Mouse (Mus musculus): ENCODE data around the gene Klrb1c. TPM values are rescaled to one million over a fixed set of nuclear protein-coding genes. Genes with fewer than 3 reads are reported as not detected.

Klrb1c gene
- polyA plus RNA-seq, 1 experiment from 2014 or later: not detected

GRCm38 (mm10) chr6:128737445-128737844, 51.6 kb downstream of the Klrb1c start:
- no peaks in the 10 kb centered on the region for H3K9me3 ChIP-seq (ENCODE audit: control insufficient read depth, low read length)
- 80% methylated on average over 7 of the region's 7 CpGs for WGBS

GRCm38 (mm10) chr6:128736100-128736499, 52.9 kb downstream of the Klrb1c start:
- Histone ChIP-seq H3K36me3 (ENCODE audit: control insufficient read depth, insufficient read depth, low read length) (no peaks in the 10 kb centered on the region), H3K4me3 (ENCODE audit: control insufficient read depth in 1 of 2, insufficient read depth in 1 of 2, low read depth in 1 of 2, low read length in 2 of 2) (no peak overlapping the region), H3K27ac (replicated peaks in 1 of 2; ENCODE audit: control insufficient read depth in 1 of 2, insufficient read depth in 1 of 2, low read depth in 2 of 2, low read length in 2 of 2) (no peak overlapping the region), H3K9ac (ENCODE audit: low read length) (no peak overlapping the region), H3K27me3 (ENCODE audit: control insufficient read depth, insufficient read depth, low read length) (no peaks in the 10 kb centered on the region), H3K4me1 (ENCODE audit: control insufficient read depth in 2 of 2, insufficient read depth in 2 of 2, low read length in 2 of 2) (no peaks in the 10 kb centered on the region), H3K9me3 (ENCODE audit: control insufficient read depth, low read length) (no peaks in the 10 kb centered on the region), H3K4me2 (ENCODE audit: low read length) (no peak overlapping the region)
- no peak for ATAC-seq (ENCODE audit: insufficient number of reproducible peaks, insufficient read depth, low FRiP score, low read depth)

More at GRCm38 (mm10) chr6:128737445-128737844, 51.6 kb downstream of the Klrb1c start:
- H3K9ac ChIP-seq (ENCODE audit: low read length): no peak overlapping the region
- H3K4me3 ChIP-seq (ENCODE audit: control insufficient read depth in 1 of 2, insufficient read depth in 1 of 2, low read depth in 1 of 2, low read length in 2 of 2): no peak overlapping the region
- no peak overlapping the region for H3K4me2 ChIP-seq (ENCODE audit: low read length)
- H3K27me3 ChIP-seq (ENCODE audit: control insufficient read depth, insufficient read depth, low read length): no peaks in the 10 kb centered on the region
- H3K36me3 ChIP-seq (ENCODE audit: control insufficient read depth, insufficient read depth, low read length): no peaks in the 10 kb centered on the region
- H3K4me1 ChIP-seq (ENCODE audit: control insufficient read depth in 2 of 2, insufficient read depth in 2 of 2, low read length in 2 of 2): no peaks in the 10 kb centered on the region
- H3K27ac ChIP-seq (replicated peaks in 1 of 2; ENCODE audit: control insufficient read depth in 1 of 2, insufficient read depth in 1 of 2, low read depth in 2 of 2, low read length in 2 of 2): no peak overlapping the region
- no peak for ATAC-seq (ENCODE audit: insufficient number of reproducible peaks, insufficient read depth, low FRiP score, low read depth)

DNA sequence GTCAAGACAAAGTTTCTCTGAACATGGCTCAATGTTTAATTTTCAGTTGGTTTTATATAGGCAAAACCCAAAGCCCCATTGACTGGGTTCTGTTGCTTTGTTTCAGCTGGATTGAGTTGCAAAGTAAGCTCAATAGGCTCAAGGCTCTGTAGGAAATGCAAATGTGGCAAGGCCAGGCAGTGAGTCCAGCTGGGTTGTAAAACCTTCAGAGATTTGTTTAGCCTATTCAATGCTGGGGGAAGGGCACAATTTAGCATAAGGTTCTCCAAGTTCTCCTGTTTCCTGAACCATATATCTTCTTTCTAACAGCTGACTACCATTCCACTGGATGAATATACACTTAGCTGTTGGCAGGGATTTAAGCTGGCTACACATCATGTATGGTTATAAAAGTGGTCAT, 54.1 kb downstream of the Klrb1c start:
- Histone ChIP-seq H3K4me2 (ENCODE audit: low read length) (no peak overlapping the region), H3K9me3 (ENCODE audit: control insufficient read depth, low read length) (no peaks in the 10 kb centered on the region), H3K4me1 (ENCODE audit: control insufficient read depth in 2 of 2, insufficient read depth in 2 of 2, low read length in 2 of 2) (no peaks in the 10 kb centered on the region), H3K36me3 (ENCODE audit: control insufficient read depth, insufficient read depth, low read length) (no peaks in the 10 kb centered on the region), H3K27ac (replicated peaks in 1 of 2; ENCODE audit: control insufficient read depth in 1 of 2, insufficient read depth in 1 of 2, low read depth in 2 of 2, low read length in 2 of 2) (no peak overlapping the region), H3K4me3 (ENCODE audit: control insufficient read depth in 1 of 2, insufficient read depth in 1 of 2, low read depth in 1 of 2, low read length in 2 of 2) (no peak overlapping the region), H3K9ac (ENCODE audit: low read length) (no peak overlapping the region), H3K27me3 (ENCODE audit: control insufficient read depth, insufficient read depth, low read length) (no peaks in the 10 kb centered on the region)
- ATAC-seq (ENCODE audit: insufficient number of reproducible peaks, insufficient read depth, low FRiP score, low read depth): no peak

DNA sequence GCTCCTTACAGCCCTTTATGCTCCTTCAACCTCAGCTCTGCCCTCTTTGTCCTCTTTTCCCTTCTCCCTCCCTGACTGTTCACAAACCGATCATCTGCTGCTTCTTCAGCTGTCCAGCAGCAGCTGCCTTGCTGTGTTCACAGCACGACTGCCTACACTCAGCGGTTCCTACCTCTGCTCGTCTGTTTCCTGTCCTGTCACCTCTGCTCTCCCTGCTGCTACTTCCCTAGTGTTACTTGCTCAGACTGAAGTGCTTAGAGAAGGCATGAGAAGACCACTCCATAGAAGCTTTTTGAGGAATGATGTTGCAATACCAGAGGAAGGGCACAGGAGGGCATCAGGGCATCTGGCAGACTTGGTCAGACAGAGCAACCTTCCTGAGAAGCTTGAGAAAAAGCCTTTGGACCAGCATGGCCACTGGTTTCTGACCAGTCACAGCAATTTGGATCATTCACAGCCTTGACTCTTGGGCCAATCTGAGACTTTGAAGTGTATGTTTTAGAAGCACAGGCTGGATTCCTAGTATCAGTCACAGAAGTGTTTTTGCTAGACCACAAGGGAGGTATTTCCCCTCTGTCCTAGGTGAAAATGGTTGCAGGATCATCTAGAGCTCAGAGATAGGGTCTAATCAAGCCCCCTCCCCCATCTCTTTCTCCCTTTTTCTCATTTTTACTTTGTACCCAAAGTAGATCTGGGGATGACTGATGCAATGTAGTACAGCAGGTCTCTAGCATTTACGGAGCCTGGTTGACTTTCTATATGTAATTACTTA, 54.9 kb downstream of the Klrb1c start:
- 56% methylated on average over 5 of the region's 5 CpGs for WGBS
- ATAC-seq (ENCODE audit: insufficient number of reproducible peaks, insufficient read depth, low FRiP score, low read depth): no peak

GRCm38 (mm10) chr6:128732032-128732431, 57.0 kb downstream of the Klrb1c start:
- ATAC-seq (ENCODE audit: insufficient number of reproducible peaks, insufficient read depth, low FRiP score, low read depth): no peak
- no peak overlapping the region for H3K4me3 ChIP-seq (ENCODE audit: control insufficient read depth in 1 of 2, insufficient read depth in 1 of 2, low read depth in 1 of 2, low read length in 2 of 2)
- H3K27me3 ChIP-seq (ENCODE audit: control insufficient read depth, insufficient read depth, low read length): no peaks in the 10 kb centered on the region
- no peak overlapping the region for H3K4me2 ChIP-seq (ENCODE audit: low read length)
- H3K27ac ChIP-seq (replicated peaks in 1 of 2; ENCODE audit: control insufficient read depth in 1 of 2, insufficient read depth in 1 of 2, low read depth in 2 of 2, low read length in 2 of 2): no peak overlapping the region
- H3K36me3 ChIP-seq (ENCODE audit: control insufficient read depth, insufficient read depth, low read length): no peaks in the 10 kb centered on the region
- H3K9ac ChIP-seq (ENCODE audit: low read length): no peak overlapping the region
- H3K9me3 ChIP-seq (ENCODE audit: control insufficient read depth, low read length): no peaks in the 10 kb centered on the region
- no peaks in the 10 kb centered on the region for H3K4me1 ChIP-seq (ENCODE audit: control insufficient read depth in 2 of 2, insufficient read depth in 2 of 2, low read length in 2 of 2)
- 69% methylated on average over 3 of the region's 3 CpGs for WGBS

More for the DNA sequence above, 54.9 kb downstream of the Klrb1c start:
- H3K27me3 ChIP-seq (ENCODE audit: control insufficient read depth, insufficient read depth, low read length): no peaks in the 10 kb centered on the region
- H3K4me1 ChIP-seq (ENCODE audit: control insufficient read depth in 2 of 2, insufficient read depth in 2 of 2, low read length in 2 of 2): no peaks in the 10 kb centered on the region
- no peak overlapping the region for H3K4me3 ChIP-seq (ENCODE audit: control insufficient read depth in 1 of 2, insufficient read depth in 1 of 2, low read depth in 1 of 2, low read length in 2 of 2)
- H3K9me3 ChIP-seq (ENCODE audit: control insufficient read depth, low read length): no peaks in the 10 kb centered on the region
- H3K4me2 ChIP-seq (ENCODE audit: low read length): no peak overlapping the region
- H3K36me3 ChIP-seq (ENCODE audit: control insufficient read depth, insufficient read depth, low read length): no peaks in the 10 kb centered on the region
- no peak overlapping the region for H3K27ac ChIP-seq (replicated peaks in 1 of 2; ENCODE audit: control insufficient read depth in 1 of 2, insufficient read depth in 1 of 2, low read depth in 2 of 2, low read length in 2 of 2)
- no peak overlapping the region for H3K9ac ChIP-seq (ENCODE audit: low read length)

Other genes with a start within 250 kb of the Klrb1c start
- gene A2ml1, start 207.6 kb downstream of the Klrb1c start, polyA plus RNA-seq (2014; fragmentation: Nextera tagmentation; extraction: Ambion mirVana): 0.16 and 0.47 TPM in 2 replicates
- not detected in 2 replicates for gene Klrb1a, start 165.7 kb downstream of the Klrb1c start, polyA plus RNA-seq (2014; fragmentation: Nextera tagmentation; extraction: Ambion mirVana)
- not detected in 2 replicates for gene Clec2h, start 126.8 kb downstream of the Klrb1c start, polyA plus RNA-seq (2014; fragmentation: Nextera tagmentation; extraction: Ambion mirVana)
- gene Klrb1, start 66.2 kb downstream of the Klrb1c start, polyA plus RNA-seq (2014; fragmentation: Nextera tagmentation; extraction: Ambion mirVana): not detected in 2 replicates
- not detected in 2 replicates for gene Gm44511, start 37.1 kb upstream of the Klrb1c start, polyA plus RNA-seq (2014; fragmentation: Nextera tagmentation; extraction: Ambion mirVana)
- not detected in 2 replicates for gene Klrb1b, start 37.1 kb upstream of the Klrb1c start, polyA plus RNA-seq (2014; fragmentation: Nextera tagmentation; extraction: Ambion mirVana)
- 0.08 TPM in 1 of 2 replicates, not detected in the other for gene Clec2i, start 98.4 kb upstream of the Klrb1c start, polyA plus RNA-seq (2014; fragmentation: Nextera tagmentation; extraction: Ambion mirVana)
- 0.34 TPM in 1 of 2 replicates, not detected in the other for gene BC035044, start 101.9 kb upstream of the Klrb1c start, polyA plus RNA-seq (2014; fragmentation: Nextera tagmentation; extraction: Ambion mirVana)
- gene Clec2g, start 145.2 kb upstream of the Klrb1c start, polyA plus RNA-seq (2014; fragmentation: Nextera tagmentation; extraction: Ambion mirVana): not detected in 2 replicates